Mouse (Mus musculus): ENCODE measurements around the gene Stk39.
A peak's percentile ranks its signal among the peaks of the same experiment; 100 is the strongest.

The Stk39 gene

DNA sequence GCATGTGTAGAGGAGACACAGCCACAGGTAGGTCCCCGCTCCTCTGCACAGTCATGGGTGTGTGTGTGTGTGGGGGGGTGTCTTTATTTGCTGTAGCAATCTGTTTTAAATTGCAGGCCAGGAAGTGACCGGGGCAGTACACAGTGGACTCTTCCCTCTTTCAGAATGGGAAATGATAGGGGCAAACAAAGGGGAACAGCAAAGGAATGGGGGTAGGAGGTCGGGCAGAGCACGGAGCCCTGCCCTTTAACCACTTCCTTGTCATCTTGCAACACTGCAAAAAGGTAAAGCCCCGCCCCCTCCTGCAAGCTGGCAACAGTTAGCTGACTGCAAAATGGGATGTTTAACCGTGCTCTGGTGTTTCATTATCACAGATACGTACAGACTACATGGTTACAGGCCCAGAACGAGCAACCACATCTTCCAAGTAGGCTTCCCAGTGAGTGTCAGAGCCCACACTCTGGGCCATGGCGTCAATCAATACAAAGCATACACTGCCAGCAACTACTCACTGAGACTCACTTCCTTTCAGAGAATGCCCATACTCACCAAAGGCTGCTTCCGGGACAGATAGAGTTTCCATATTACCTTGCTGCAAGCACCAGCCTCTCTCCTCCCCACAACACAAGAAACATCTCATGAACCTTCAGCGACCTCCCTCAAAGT, 89.5 kb downstream of the Stk39 start:
- no peak for DNase-seq (ENCODE audit: low spot score in 2 of 2)

DNA sequence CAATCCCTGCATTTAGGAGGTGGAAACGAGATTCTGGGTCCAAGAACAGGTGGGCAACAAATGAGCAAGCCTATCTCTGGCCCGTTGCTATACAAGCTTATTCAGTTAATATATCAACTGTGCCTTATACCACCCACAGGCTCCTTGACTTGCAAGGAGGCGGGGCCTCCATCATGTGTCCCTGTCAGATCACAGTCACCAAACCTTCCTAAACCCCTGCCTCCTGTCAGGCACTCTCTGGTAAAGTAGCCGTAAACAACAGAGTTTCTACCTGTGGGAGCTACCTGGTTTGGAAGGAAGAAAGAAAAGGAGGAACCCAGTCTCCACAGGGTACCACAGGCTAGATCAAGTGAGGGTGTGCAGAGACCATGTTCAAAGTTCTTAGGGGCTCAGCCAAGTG, 90.2 kb downstream of the Stk39 start:
- no peak for DNase-seq (ENCODE audit: low spot score in 2 of 2)

DNA sequence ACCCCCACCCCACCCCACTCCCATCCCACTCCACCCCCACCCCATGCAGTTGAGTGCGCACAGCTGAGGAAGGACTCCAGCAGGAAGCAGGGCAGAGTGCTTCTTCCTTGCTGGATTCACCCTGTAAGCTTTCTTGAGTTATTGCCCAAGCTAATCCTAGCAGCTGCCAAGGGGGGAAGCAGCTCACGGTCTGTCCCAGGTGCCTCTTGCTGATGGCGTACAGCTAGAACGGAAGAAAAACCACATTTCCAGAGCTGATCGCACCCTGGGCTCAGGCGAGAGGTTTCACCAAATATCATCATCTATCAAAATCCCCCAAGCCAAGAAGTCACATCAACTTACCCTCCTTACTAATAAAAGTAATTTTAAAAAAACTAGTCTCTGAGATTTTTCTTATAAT, 90.9 kb downstream of the Stk39 start:
- no peak for DNase-seq (ENCODE audit: low spot score in 2 of 2)

DNA sequence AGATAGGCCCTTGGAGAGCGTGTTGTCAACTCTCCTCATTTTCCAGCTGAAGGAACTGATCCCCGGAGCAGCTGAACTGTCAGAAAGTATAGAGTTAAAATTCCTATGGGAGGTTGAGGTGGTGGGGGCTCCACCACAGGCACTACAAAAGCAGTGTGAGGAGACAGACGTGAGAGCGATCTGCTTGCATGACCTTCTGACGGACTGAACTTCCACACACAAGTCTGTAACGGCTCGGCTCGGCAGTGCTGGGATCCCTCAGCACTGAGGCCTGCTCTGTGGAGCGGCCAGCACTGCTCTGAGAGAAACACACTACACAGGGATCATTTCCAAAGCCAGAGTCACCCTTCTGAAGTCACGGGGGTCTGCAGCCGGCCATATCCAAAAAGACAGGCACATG, 92.4 kb downstream of the Stk39 start:
- no peak for DNase-seq (ENCODE audit: low spot score in 2 of 2)

DNA sequence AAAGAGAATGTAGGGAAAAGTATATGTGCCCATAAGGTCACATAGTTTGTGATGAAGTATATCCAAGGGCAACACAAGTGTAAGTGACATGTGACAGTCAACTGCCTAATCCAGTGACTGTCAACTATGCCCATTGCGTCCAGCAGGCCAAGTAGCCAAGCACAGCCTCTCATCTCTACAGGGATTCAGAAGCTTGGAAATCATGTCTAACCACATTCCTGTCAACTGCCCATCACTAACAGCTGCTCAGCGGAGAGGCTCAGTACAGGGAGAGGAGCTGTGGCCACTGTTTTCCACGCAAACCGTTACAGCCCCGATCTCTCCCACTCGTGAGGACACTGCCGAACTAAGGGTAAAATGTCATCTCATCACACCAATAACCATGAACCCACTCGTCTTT, 93.7 kb downstream of the Stk39 start:
- DNase-seq (ENCODE audit: low spot score in 2 of 2): no peak

DNA sequence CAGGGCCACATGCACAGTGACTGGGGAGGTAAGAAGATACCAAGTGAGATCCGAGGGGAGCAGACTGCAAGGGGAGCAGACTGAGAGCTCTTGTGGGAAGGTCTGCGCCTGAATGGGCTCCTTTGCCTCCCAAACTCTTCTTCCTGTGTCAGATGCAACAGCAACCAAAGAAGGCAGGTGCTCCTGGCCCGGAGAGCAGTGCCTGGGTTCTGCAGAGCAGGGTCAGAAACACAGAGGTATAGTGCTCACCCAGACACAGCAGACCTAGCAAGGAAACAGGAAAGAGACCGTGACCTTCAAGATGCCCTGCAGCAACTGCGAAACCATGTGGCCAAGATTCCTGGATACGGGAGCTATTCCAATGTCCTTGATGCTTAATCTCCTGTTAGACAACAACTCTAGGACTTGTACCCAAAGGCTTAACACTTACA, 94.8 kb downstream of the Stk39 start:
- no peak for DNase-seq (ENCODE audit: low spot score in 2 of 2)

DNA sequence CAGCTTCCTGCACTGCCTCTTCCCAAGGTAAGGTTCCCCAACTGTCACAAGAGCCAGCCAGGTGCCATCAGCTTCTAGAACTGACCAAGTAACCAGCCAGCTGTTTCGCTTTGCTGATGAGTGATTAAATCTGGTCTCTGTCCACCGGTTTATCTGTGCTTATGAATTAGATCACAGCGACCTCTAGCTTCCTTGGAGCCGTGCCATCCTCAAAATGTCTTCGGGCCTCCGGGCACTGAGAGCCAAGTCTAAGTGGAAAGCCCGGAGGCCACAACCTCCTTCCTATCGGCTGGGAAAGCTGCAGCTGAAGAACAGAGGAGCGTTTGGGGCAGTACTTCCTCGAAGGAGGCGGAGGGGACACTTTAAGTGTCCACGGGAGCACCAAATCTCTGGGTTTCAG, 95.4 kb downstream of the Stk39 start:
- no peak for DNase-seq (ENCODE audit: low spot score in 2 of 2)

DNA sequence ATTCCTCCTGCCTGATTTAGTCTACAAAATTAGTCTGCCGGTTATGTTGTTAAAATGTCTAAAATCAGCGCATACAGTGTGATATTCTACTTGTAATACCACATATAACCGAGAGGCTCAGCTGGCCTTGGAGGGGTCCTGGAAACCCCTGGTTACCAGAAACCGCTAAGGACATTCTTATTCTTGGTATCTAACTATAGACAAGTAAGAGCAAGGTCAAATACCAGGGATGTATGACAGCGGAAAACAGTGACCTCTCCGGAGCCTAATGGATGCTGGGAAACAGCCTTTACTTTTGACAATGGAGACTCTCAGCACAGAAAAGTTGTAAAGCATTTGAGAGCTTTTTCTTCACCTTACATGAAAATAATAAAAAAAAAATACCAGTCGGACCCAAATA, 97.9 kb downstream of the Stk39 start:
- no peak for DNase-seq (ENCODE audit: low spot score in 2 of 2)

DNA sequence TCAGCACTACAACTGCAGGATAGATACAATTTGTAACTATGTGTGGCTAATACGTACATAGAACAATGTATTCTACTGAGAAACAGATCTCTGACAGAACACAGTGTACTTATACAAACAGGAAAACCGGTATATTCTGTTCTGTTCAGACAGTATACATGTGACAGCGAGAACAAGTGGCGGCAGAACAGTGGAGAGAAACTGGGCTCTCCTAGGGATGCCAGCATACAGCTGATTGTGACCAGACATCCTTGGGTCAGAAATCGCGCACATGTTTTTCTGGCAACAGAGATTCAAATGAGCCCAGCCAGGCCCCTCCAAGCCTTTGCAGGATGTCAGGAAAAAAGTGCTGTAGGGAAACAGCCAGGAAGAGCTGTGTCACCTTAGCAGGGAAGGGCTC, 100.2 kb downstream of the Stk39 start:
- no peak for DNase-seq (ENCODE audit: low spot score in 2 of 2)

DNA sequence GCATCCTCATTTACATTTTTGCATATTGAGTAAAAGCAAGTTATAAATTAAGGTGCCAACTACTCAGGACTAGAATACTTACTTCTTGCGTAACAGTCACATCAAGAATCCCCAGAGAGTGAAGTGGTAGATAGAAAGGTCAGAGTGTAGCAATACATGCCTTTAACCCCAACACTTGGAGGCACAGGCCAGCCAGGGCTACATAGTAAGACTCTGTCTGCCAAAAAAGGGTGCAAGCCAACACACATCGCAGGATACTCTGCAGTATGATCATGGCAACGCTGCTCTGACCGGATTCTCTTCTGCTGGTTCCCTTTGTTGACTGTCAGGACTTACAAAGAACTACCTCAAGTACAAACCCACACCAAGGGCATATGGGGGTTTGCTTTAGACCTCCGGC, 101.7 kb downstream of the Stk39 start:
- DNase-seq (ENCODE audit: low spot score in 2 of 2): no peak

DNA sequence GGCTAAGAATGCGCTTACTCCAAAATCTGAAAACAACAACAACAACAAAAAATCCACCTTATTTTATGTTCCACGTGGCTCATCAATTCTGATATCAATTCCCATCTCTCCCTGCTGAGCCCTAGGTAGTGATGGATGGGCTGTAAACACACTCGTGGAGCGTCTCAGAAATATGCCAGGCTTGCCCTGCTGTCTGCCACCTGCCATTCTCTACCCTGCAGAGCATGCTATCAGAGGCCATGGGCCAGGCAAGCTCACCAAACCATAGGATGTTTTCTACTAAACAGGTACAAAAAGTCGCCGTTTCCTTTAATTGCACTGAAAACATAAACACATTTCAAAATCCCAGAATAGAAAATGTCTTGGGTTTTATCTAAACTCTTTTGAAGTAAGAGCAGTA, 103.0 kb downstream of the Stk39 start:
- no peak for DNase-seq (ENCODE audit: low spot score in 2 of 2)

DNA sequence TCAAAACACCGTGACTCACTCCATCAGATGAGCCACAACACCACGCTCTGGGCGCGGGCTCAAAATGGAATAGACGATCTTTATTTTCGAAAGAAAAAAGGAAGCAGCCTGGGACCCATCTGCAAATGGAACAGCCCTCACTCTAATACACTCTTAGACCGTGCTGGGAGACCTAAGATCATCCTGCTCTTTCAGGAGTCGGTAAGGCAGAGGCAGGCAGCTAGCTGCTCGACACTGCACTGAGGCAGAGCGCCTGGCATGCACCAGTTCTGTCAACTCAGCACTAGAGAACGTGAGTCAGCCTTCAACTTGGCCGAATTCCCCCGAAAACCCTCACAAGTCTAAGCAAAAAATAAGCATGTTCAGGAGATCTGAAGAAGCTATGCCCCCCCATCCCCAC, 104.1 kb downstream of the Stk39 start:
- peak; percentile 68 to 81 for DNase-seq (ENCODE audit: low spot score in 2 of 2)

DNA sequence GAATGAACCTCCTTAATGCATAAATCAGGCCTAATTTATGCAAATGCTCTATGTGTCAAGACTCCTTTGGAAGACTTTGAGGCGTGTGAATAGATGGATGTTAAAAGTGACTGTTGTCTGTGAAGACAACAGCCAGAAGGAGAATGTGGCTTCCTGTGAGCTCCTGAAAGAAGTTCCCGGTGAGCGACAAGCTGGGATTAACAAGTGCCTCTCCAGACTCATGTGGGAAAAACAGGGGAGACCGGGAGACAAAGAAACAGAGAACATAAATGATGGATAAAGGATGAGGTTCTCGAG, 105.2 kb downstream of the Stk39 start:
- DNase-seq (ENCODE audit: low spot score in 2 of 2): no peak

DNA sequence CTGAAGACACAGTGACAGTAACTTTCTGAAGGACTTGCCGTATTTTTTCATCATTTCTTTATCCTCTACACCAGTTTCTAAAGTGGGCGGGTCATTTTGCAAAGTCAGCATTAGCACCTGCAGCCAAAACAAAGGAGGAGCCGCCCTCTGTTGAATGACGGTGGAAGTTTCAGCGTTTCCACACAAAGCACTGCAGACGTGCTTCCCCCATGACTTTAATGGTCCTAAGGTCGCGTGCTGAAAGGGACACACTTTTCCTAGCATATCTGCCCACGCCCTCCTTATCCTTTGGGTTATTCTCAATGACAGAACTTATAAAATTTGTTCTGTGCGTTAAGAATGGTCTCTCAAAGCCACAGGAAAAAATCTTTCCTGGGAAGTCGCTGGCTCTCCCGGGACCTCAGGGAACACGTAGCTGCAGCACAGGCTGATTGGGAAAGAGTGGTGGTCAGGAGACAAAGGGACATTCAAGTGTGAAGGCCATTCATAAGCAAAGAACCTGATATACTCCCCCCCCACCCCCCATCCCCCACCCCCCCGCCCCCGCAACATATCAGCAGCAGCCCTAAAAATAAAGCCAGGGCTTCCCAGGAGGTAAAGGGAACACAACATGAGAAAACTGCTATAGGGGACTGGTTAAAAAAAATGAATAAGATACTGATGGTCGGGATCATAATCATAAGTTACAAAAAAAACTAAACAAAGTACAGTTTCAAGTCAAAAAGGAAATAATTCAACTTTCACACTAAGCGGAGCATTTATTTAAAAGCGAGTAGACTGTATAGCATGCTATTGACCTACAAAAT, 105.8 kb downstream of the Stk39 start:
- DNase-seq (ENCODE audit: low spot score in 2 of 2): no peak

DNA sequence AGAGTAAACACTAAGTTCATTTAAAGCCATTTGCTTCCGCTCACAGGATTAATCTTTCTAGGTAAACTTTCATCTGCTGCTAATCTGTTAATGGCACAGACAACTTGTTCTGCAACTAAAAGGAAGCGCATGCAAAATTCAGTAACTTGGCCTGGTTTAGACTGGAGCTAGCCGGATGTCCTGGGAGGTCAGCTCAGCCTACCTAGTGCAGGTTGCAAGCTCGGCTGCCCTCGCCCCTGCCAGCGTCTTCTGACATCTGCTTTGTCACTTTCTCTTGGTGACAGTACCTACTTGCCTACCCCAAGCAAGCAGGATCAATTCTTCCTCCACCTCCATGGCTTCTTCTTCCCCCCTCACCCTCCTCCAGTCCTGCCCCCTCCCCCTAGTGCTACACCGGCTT, 106.6 kb downstream of the Stk39 start:
- DNase-seq (ENCODE audit: low spot score in 2 of 2): no peak

DNA sequence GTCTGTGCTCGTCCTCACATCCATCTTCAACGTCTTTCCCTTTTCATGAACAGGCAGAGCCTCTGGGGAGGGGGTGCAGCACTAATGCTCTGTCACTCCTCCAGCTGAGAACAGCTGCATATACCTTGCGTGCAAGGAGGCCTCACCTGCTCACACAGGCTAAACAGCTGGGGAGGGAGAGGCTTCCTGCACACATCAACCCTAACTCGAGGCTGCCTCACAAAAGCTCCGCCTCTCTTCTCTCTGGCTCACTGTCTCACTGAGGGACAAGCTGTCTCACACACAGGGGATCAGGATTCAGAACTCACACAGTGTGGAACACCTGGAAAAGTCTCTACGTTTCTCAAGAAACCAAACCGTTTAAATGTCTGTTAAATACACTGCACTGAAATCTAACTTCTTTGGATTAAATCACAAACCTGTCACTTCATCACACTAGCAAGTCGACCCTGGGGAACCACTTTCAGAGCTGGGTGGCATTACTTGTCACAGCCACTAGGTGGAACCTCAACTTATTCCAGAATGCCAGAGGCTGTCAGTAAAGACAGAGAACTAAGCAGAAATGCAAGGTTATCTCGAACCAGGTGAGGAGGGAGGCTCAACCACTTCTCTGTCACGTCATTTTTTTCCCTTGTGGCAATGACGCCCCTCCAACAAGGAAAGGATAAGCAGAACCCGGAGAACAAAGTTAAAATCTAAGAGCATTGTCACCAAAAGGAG, 107.7 kb downstream of the Stk39 start:
- DNase-seq (ENCODE audit: low spot score in 2 of 2): peak; percentile 56 to 72

DNA sequence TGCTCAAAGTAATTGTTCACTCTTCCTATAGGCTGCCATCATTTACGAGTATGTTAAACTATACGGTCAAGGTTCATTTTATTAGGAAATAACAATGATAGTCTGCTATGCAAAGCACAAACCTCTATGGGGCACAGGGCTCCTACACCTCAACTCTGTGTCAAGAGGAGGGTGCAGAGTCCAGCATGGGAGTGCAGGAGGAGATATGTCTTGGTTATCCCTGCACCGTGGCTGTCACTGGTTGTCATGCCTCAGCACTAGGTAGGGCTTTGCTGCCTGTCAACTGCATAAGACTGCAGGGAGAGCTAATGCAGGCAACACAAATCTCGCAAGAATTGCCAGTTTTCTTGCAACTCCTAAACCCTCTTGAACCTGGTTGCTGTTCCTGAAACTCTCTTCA, 108.9 kb downstream of the Stk39 start:
- no peak for DNase-seq (ENCODE audit: low spot score in 2 of 2)

DNA sequence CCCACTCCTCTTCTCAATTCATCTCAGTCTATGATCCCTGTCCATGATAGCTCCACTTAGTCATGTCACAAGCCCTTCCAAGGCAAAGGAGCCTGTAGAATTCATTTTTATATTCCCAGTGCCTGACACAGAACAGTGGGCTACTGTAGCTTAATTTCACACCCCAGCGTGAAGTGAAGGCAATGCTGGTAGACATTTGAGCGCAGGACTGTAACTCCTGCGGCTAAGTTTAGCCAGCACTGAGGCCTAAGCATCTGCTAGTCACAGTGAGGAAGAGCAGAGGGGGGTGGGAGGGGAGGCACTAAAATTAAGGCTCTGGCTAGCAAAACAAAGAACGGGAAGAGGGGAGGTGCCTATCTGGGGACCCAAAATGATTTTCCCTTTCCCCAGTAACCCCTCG, 110.4 kb downstream of the Stk39 start:
- no peak for DNase-seq (ENCODE audit: low spot score in 2 of 2)

DNA sequence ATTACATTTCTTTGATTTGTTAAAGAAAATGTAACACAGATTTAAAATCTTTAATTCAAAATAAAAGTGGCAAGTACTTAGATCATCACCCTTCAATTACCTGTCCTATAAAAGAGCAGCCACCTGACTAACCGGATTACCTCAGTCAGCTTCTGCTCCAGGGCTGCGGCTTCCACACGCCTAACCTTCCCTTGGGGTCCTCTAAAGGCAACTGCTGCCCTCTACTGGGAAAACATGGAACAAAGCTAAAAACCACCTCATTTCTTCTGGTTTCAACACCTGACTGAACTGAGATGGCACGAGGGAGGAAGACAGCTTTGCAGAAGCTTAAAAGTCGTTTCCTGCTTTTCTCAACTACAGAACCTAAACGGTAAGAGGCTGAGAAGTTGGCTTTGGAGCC, 121.4 kb downstream of the Stk39 start:
- peak; percentile 74 to 89 for DNase-seq (ENCODE audit: low spot score in 2 of 2)

DNA sequence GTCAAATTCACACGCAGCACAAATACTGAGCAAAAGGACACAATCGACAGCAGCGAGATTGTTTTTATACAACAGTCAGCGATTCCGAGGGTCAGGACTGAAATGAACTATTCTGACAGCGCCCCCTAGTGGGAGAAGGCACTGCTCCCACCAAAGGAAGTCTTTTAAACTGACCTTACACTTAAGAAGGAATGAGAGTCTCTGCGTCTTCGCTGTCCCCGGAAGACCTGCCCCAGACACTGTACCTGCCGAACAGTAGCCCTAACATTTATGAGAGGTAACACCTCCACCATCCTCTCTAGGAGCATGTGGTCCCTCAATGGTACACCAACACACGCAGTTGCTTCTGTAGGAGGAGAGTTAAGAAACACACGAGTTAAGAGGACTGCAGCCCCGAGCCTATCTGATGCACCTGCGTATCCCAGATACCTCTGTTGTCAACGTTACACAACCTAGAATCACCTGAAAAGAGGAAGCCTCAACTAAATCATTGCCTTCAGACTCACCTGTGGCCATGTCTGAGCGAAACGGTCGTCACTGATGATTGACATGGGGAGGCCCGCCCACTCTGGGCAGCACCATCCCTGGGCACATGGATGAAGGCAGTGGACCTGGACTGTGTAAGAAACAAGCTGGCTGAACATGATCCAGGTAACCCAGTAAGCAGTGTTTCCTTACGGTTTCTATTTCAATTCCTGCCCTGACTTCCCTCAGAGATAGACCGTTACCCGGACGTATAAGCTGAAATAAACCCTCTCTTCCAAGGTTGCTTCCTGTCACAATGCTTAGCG, 122.3 kb downstream of the Stk39 start:
- DNase-seq (ENCODE audit: low spot score in 2 of 2): peak; percentile 89 to 90

DNA sequence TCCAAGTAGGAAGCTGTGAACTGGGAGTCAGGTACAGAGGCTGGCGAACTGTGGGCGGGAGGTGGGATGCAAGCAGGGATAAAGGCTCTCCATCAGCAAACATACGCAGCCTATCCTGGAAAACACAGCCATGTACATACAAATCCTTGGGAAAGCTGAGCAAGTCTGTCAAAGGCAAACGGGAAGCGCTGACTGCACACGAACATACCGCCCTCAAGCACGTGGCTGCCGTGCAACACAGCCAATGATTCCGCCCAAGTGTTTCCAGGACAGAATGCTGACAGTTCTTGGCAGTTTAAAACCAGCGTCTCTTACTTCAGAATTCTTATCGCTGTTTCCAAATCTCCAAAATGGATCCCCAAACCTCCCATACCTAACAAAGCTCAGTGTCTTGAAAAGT, 123.1 kb downstream of the Stk39 start:
- DNase-seq (ENCODE audit: low spot score in 2 of 2): peak; percentile 43 to 59

DNA sequence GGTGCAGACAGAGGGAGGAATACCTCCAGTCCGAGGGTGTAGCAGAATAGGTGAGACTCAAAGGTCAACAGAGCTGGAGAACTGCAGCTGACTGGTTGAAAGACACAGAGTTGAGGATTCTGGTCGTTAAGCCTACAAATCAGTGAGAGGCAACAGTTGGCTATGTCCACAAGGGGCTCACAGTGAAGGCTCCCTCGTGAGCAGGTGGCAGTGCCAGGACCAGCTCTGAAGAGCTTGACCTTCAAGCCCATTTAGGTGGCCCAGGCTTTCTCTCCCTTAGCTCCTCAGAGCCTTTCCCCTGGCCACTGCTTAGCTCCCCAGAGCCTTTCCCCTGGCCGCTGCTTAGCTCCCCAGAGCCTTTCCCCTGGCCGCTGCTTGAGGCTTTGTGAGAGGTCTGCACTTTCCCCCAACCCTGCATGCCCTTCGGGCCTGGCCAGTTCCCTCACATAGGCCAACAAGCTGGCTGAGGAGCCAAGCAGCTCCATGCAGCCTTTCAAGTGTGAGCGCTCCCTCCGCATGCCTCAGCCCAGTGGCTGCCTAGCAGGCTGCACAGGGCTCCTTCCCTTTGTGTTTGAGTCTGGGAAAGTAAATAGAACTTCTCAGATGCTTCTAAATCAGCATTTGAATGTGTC, 125.3 kb downstream of the Stk39 start:
- DNase-seq (ENCODE audit: low spot score in 2 of 2): no peak

Measured in right cerebral cortex, adult 2 months (tissue).